In genomic region chr16:95447896-95448295, GRCm38 (mm10) we compare ENCODE assay signal across 25 mouse cellular contexts.
DNase-seq lines count a peak whose midpoint lies in the region; ATAC-seq and TF ChIP-seq lines count a peak whose summit lies in the region.
"Had no signal": no experiment of that assay in that cellular context is flagged by ENCODE, and none has a peak within 500 bp of the region (broad histone marks: within the 10 kb centered on the region; RNA-seq: fewer than 3 reads in every experiment).

No protein-coding gene starts in this region.

- intact Hi-C loops in heart, postnatal 14 days (cut with DNase I): loop anchor here (5.0 kb wide), 1 partner anchor 46 kb away; no protein-coding TSS in a partner anchor

- no peaks in the 10 kb centered on the region for H3K36me3 ChIP-seq in heart, postnatal 0 days (replicated peaks; ENCODE audit: control insufficient read depth, insufficient read depth, low read length)
- no peaks in the 10 kb centered on the region for H3K36me3 ChIP-seq in midbrain, embryonic 11.5 days (ENCODE audit: control insufficient read depth, insufficient read depth, low read length)
- no peaks in the 10 kb centered on the region for H3K36me3 ChIP-seq in midbrain, embryonic 15.5 days (replicated peaks)
- H3K36me3 ChIP-seq: embryonic facial prominence, embryonic 15.5 days; forebrain, embryonic 15.5 days; G1E; hindbrain, embryonic 13.5 days; neural tube, embryonic 13.5 days; stomach, embryonic 15.5 days had no signal

- TF ChIP-seq EP300 in heart, postnatal 0 days (IDR thresholded peaks at IDR 0.05; ENCODE audit: low read depth): no peak

- peak; percentile 21 for DNase-seq in adrenal gland, adult 8-10 months
- DNase-seq in adrenal gland, postnatal 4 days (ENCODE audit: low spot score in 2 of 2): no peak
- no peak for DNase-seq in heart, postnatal 0 days (ENCODE audit: low spot score)
- no peak for DNase-seq in heart, postnatal 14 days
- peak; percentile 60 for DNase-seq in midbrain, embryonic 11.5 days (ENCODE audit: low spot score, missing footprints)
- no peak for DNase-seq in ovary, adult 18-20 months (ENCODE audit: low spot score)
- DNase-seq: cerebellum, adult 2 months; cerebellum, postnatal 25 days; gastrocnemius, postnatal 14 days; kidney, adult 18-20 months; layer of hippocampus, postnatal 36 days; liver, postnatal 0 days; lung, postnatal 36 days; thymus, postnatal 25 days had no signal

- no peak for ATAC-seq in heart, postnatal 0 days (ENCODE audit: insufficient read depth, low read depth)
- ATAC-seq in midbrain, embryonic 11.5 days (ENCODE audit: low FRiP score): no peak
- ATAC-seq in midbrain, embryonic 15.5 days (replicated peaks): no peak
- ATAC-seq in megakaryocyte, adult 5-6 weeks (ENCODE audit: poor library complexity, severe bottlenecking): 0 out of 2 replicates have a peak, but pooled peaks have one; percentile 14
- ATAC-seq: activated CD4-positive, CD25-positive, alpha-beta regulatory T cell, adult 4 months; forebrain, embryonic 15.5 days; liver, postnatal 0 days; midbrain, embryonic 16.5 days had no signal

- no peaks in the 10 kb centered on the region for H3K9me3 ChIP-seq in heart, postnatal 0 days (replicated peaks; ENCODE audit: control insufficient read depth, low read length)
- H3K9me3 ChIP-seq in midbrain, embryonic 11.5 days (ENCODE audit: control insufficient read depth, low read length): no peaks in the 10 kb centered on the region
- H3K9me3 ChIP-seq in midbrain, embryonic 15.5 days: no peaks in the 10 kb centered on the region
- H3K9me3 ChIP-seq: embryonic facial prominence, embryonic 15.5 days; forebrain, embryonic 15.5 days; G1E; hindbrain, embryonic 13.5 days; neural tube, embryonic 13.5 days; stomach, embryonic 15.5 days had no signal

- H3K4me1 ChIP-seq in heart, postnatal 0 days (ENCODE audit: control insufficient read depth, insufficient read depth): peaks cover 14% of the 10 kb centered on the region
- H3K4me1 ChIP-seq in midbrain, embryonic 11.5 days (ENCODE audit: control insufficient read depth, insufficient read depth, low read length): no peaks in the 10 kb centered on the region
- no peaks in the 10 kb centered on the region for H3K4me1 ChIP-seq in midbrain, embryonic 15.5 days
- H3K4me1 ChIP-seq: forebrain, embryonic 15.5 days; stomach, embryonic 15.5 days had no signal

- H3K27ac ChIP-seq in heart, postnatal 0 days (ENCODE audit: low read depth): peak overlapping the region; percentile 78
- H3K27ac ChIP-seq in midbrain, embryonic 11.5 days (ENCODE audit: low read depth, low read length): no peak overlapping the region
- H3K27ac ChIP-seq in midbrain, embryonic 15.5 days: no peak overlapping the region
- H3K27ac ChIP-seq: embryonic facial prominence, embryonic 15.5 days; forebrain, embryonic 15.5 days; hindbrain, embryonic 13.5 days; neural tube, embryonic 13.5 days; stomach, embryonic 15.5 days had no signal

- no peak for TF ChIP-seq CTCF in heart, postnatal 0 days (IDR thresholded peaks at IDR 0.05; ENCODE audit: low read depth)

- no peaks in the 10 kb centered on the region for H3K27me3 ChIP-seq in heart, postnatal 0 days (ENCODE audit: control insufficient read depth, insufficient read depth, low read length)
- no peaks in the 10 kb centered on the region for H3K27me3 ChIP-seq in midbrain, embryonic 11.5 days (ENCODE audit: control insufficient read depth, insufficient read depth, low read length)
- H3K27me3 ChIP-seq in midbrain, embryonic 15.5 days (replicated peaks): no peaks in the 10 kb centered on the region
- H3K27me3 ChIP-seq: embryonic facial prominence, embryonic 15.5 days; forebrain, embryonic 15.5 days; hindbrain, embryonic 13.5 days; neural tube, embryonic 13.5 days; stomach, embryonic 15.5 days had no signal

- no peak overlapping the region for H3K4me2 ChIP-seq in heart, postnatal 0 days (ENCODE audit: low read depth, low read length)
- H3K4me2 ChIP-seq in midbrain, embryonic 11.5 days: no peak overlapping the region
- no peak overlapping the region for H3K4me2 ChIP-seq in midbrain, embryonic 15.5 days
- H3K4me2 ChIP-seq: embryonic facial prominence, embryonic 15.5 days; forebrain, embryonic 15.5 days; hindbrain, embryonic 13.5 days; neural tube, embryonic 13.5 days; stomach, embryonic 15.5 days had no signal

- WGBS in heart, postnatal 0 days: 54% methylated on average over 4 of the region's 4 CpGs
- WGBS in midbrain, embryonic 11.5 days: 82% methylated on average over 4 of the region's 4 CpGs
- 80% methylated on average over 4 of the region's 4 CpGs for WGBS in midbrain, embryonic 15.5 days

- H3K9ac ChIP-seq in heart, postnatal 0 days (replicated peaks; ENCODE audit: low read depth, low read length): no peak overlapping the region
- H3K9ac ChIP-seq in midbrain, embryonic 11.5 days (ENCODE audit: low read length): no peak overlapping the region
- H3K9ac ChIP-seq in midbrain, embryonic 15.5 days: no peak overlapping the region
- H3K9ac ChIP-seq: embryonic facial prominence, embryonic 15.5 days; forebrain, embryonic 15.5 days; hindbrain, embryonic 13.5 days; liver, postnatal 0 days; neural tube, embryonic 13.5 days; stomach, embryonic 15.5 days had no signal

- H3K4me3 ChIP-seq in heart, postnatal 0 days (ENCODE audit: low read depth, low read length): no peak overlapping the region
- no peak overlapping the region for H3K4me3 ChIP-seq in midbrain, embryonic 11.5 days (ENCODE audit: low read depth, low read length)
- no peak overlapping the region for H3K4me3 ChIP-seq in midbrain, embryonic 15.5 days
- H3K4me3 ChIP-seq: embryonic facial prominence, embryonic 15.5 days; forebrain, embryonic 15.5 days; hindbrain, embryonic 13.5 days; myocyte; neural tube, embryonic 13.5 days; stomach, embryonic 15.5 days had no signal

Comparison
In these comparisons a context has a peak if more than half of its experiments do, and no peak if none do; other contexts are left out.
1. DNase-seq: peak in adrenal gland, adult 8-10 months (single experiment) and midbrain, embryonic 11.5 days (single experiment); none in adrenal gland, postnatal 4 days (0 of 2), heart, postnatal 0 days (single experiment), heart, postnatal 14 days (0 of 2) and ovary, adult 18-20 months (single experiment).